In genomic region chr4:86541573-86541972, GRCm38 (mm10) we compare ENCODE assay signal across 26 mouse cellular contexts. TPM values are rescaled to one million over a fixed set of nuclear protein-coding genes. Genes with fewer than 3 reads are reported as not detected.
DNase-seq lines count a peak whose midpoint lies in the region; ATAC-seq and TF ChIP-seq lines count a peak whose summit lies in the region.
"Had no signal": no experiment of that assay in that cellular context is flagged by ENCODE, and none has a peak within 500 bp of the region (broad histone marks: within the 10 kb centered on the region; RNA-seq: fewer than 3 reads in every experiment).

No protein-coding gene starts in this region.

- no peak for DNase-seq in limb, embryonic 10.5 days (ENCODE audit: low spot score)
- DNase-seq in cerebellum, postnatal 10 days = no peak
- DNase-seq: adrenal gland, adult 8-10 months; adrenal gland, postnatal 14 days; adrenal gland, postnatal 36 days; cerebellum, adult 11 months; cerebellum, adult 18-20 months; cerebellum, adult 8-10 months; cerebellum, adult 9-11 months; cerebellum, postnatal 25 days; forebrain, postnatal 0 days had no signal

- H3K36me3 ChIP-seq in limb, embryonic 13.5 days = no peaks in the 10 kb centered on the region
- H3K36me3 ChIP-seq in limb, embryonic 10.5 days = no peaks in the 10 kb centered on the region
- no peaks in the 10 kb centered on the region for H3K36me3 ChIP-seq in hindbrain, embryonic 16.5 days (ENCODE audit: control insufficient read depth, insufficient read depth, low read length)
- H3K36me3 ChIP-seq: embryonic facial prominence, embryonic 10.5 days; embryonic facial prominence, embryonic 12.5 days; forebrain, embryonic 15.5 days had no signal

- TF ChIP-seq CTCF in bone marrow macrophage, adult 2 months (IDR thresholded peaks at IDR 0.05; ENCODE audit: low read depth, low read length) = no peak

- peaks cover 29% of the 10 kb centered on the region for H3K4me1 ChIP-seq in limb, embryonic 13.5 days
- peaks cover 16% of the 10 kb centered on the region for H3K4me1 ChIP-seq in limb, embryonic 10.5 days
- H3K4me1 ChIP-seq in bone marrow macrophage, adult 2 months (ENCODE audit: control insufficient read depth, insufficient read depth, low read length) = peaks cover 20% of the 10 kb centered on the region
- H3K4me1 ChIP-seq in hindbrain, embryonic 16.5 days (ENCODE audit: control insufficient read depth, insufficient read depth, low read depth, low read length) = no peaks in the 10 kb centered on the region

- no peak for TF ChIP-seq POLR2A in bone marrow macrophage, adult 2 months (IDR thresholded peaks at IDR 0.05; ENCODE audit: borderline replicate concordance, low read depth, low read length)

- WGBS in limb, embryonic 13.5 days = 93% methylated on average over 1 of the region's 1 CpGs
- 83% methylated on average over 1 of the region's 1 CpGs for WGBS in limb, embryonic 10.5 days
- 84% methylated on average over 1 of the region's 1 CpGs for WGBS in hindbrain, embryonic 16.5 days

- H3K27me3 ChIP-seq in limb, embryonic 13.5 days = no peaks in the 10 kb centered on the region
- H3K27me3 ChIP-seq in limb, embryonic 10.5 days (ENCODE audit: low read depth, poor library complexity, severe bottlenecking) = no peaks in the 10 kb centered on the region
- H3K27me3 ChIP-seq in hindbrain, embryonic 16.5 days (replicated peaks; ENCODE audit: control insufficient read depth, insufficient read depth, low read length) = no peaks in the 10 kb centered on the region
- H3K27me3 ChIP-seq: embryonic facial prominence, embryonic 12.5 days; forebrain, embryonic 13.5 days; forebrain, embryonic 15.5 days; Patski had no signal

- no peak overlapping the region for H3K4me2 ChIP-seq in limb, embryonic 13.5 days (replicated peaks)
- no peak overlapping the region for H3K4me2 ChIP-seq in hindbrain, embryonic 16.5 days (ENCODE audit: low read length)
- H3K4me2 ChIP-seq: embryonic facial prominence, embryonic 12.5 days; forebrain, embryonic 13.5 days; forebrain, embryonic 15.5 days had no signal

- H3K9ac ChIP-seq in limb, embryonic 13.5 days = no peak overlapping the region
- H3K9ac ChIP-seq in hindbrain, embryonic 16.5 days (ENCODE audit: low read depth, low read length) = no peak overlapping the region
- H3K9ac ChIP-seq: embryonic facial prominence, embryonic 12.5 days; forebrain, embryonic 13.5 days; forebrain, embryonic 15.5 days; forebrain, postnatal 0 days had no signal

- no peak for ATAC-seq in limb, embryonic 13.5 days (ENCODE audit: low FRiP score, low read depth)
- peak; percentile 86 for ATAC-seq in granulocyte monocyte progenitor cell, adult 5-6 weeks (replicated peaks; ENCODE audit: poor library complexity, severe bottlenecking)
- ATAC-seq in hindbrain, embryonic 16.5 days = no peak
- ATAC-seq: activated CD4-positive, CD25-positive, alpha-beta regulatory T cell, adult 4 months; forebrain, embryonic 13.5 days; forebrain, embryonic 15.5 days; forebrain, postnatal 0 days; Patski had no signal

- no peaks in the 10 kb centered on the region for H3K9me3 ChIP-seq in limb, embryonic 13.5 days
- no peaks in the 10 kb centered on the region for H3K9me3 ChIP-seq in limb, embryonic 10.5 days (replicated peaks)
- no peaks in the 10 kb centered on the region for H3K9me3 ChIP-seq in hindbrain, embryonic 16.5 days (ENCODE audit: control insufficient read depth, low read length)
- H3K9me3 ChIP-seq: embryonic facial prominence, embryonic 10.5 days; embryonic facial prominence, embryonic 12.5 days; forebrain, embryonic 13.5 days; forebrain, embryonic 15.5 days had no signal

- H3K27ac ChIP-seq in limb, embryonic 13.5 days = 0 out of 2 replicates have a peak overlapping the region, but pooled peaks have one; percentile 39
- no peak overlapping the region for H3K27ac ChIP-seq in limb, embryonic 10.5 days
- peak overlapping the region; percentile 1; the same call in 1 of the 2 replicates for H3K27ac ChIP-seq in bone marrow macrophage, adult 2 months (ENCODE audit: insufficient read depth, low read depth, low read length)
- H3K27ac ChIP-seq in hindbrain, embryonic 16.5 days (ENCODE audit: low read depth, low read length) = no peak overlapping the region
- H3K27ac ChIP-seq: embryonic facial prominence, embryonic 10.5 days; embryonic facial prominence, embryonic 12.5 days; forebrain, embryonic 13.5 days; forebrain, embryonic 15.5 days had no signal

- H3K4me3 ChIP-seq in limb, embryonic 13.5 days = no peak overlapping the region
- H3K4me3 ChIP-seq in limb, embryonic 10.5 days = no peak overlapping the region
- H3K4me3 ChIP-seq in bone marrow macrophage, adult 2 months (ENCODE audit: insufficient read depth, low read length) = no peak overlapping the region
- no peak overlapping the region for H3K4me3 ChIP-seq in hindbrain, embryonic 16.5 days (ENCODE audit: low read length)
- H3K4me3 ChIP-seq: embryonic facial prominence, embryonic 10.5 days; embryonic facial prominence, embryonic 12.5 days; forebrain, embryonic 13.5 days; forebrain, embryonic 15.5 days had no signal

RNA-seq across cellular contexts. Expression of gene Saxo1, which starts 16.6 kb away (rescaled TPM):
- polyA plus RNA-seq in limb, embryonic 13.5 days (2015; fragmentation: Nextera tagmentation; extraction: Ambion mirVana) = 0.19 and 0.22 TPM in 2 replicates
- polyA plus RNA-seq in limb, embryonic 10.5 days (2016; fragmentation: Nextera tagmentation; extraction: Ambion mirVana) = not detected in 2 replicates
- polyA plus RNA-seq in bone marrow macrophage, adult 2 months (2012; ENCODE audit: insufficient read depth, insufficient read length, missing spikeins) = not detected in 2 replicates
- not detected in 2 replicates for total RNA-seq in granulocyte monocyte progenitor cell, adult 5-6 weeks (2014; fragmentation: Nextera tagmentation)
- not detected in 2 replicates for total RNA-seq in granulocyte monocyte progenitor cell, adult 5-6 weeks (2017)
- polyA plus RNA-seq in hindbrain, embryonic 16.5 days (2015; fragmentation: Nextera tagmentation; extraction: Ambion mirVana) = not detected in 2 replicates
- total RNA-seq: adrenal gland, adult 18-20 months; adrenal gland, adult 8-10 months; adrenal gland, postnatal 14 days; adrenal gland, postnatal 36 days; forebrain, postnatal 0 days; MEL had no signal
- polyA plus RNA-seq: activated CD4-positive, CD25-positive, alpha-beta regulatory T cell, adult 4 months; brain, embryonic 14.5 days; C2C12; embryonic facial prominence, embryonic 10.5 days; embryonic facial prominence, embryonic 12.5 days; forebrain, embryonic 11.5 days; forebrain, embryonic 13.5 days; forebrain, embryonic 15.5 days; forebrain, postnatal 0 days; Patski had no signal

RNA-seq across cellular contexts. Expression of gene Rraga, which starts 33.9 kb away (rescaled TPM):
- 86.9 and 89.2 TPM in 2 replicates for polyA plus RNA-seq in limb, embryonic 13.5 days (2015; fragmentation: Nextera tagmentation; extraction: Ambion mirVana)
- 46.3 and 48.5 TPM in 2 replicates for polyA plus RNA-seq in limb, embryonic 10.5 days (2016; fragmentation: Nextera tagmentation; extraction: Ambion mirVana)
- 49.6 and 50.7 TPM in 2 replicates for polyA plus RNA-seq in bone marrow macrophage, adult 2 months (2012; ENCODE audit: insufficient read depth, insufficient read length, missing spikeins)
- 11.2 and 16.4 TPM in 2 replicates for total RNA-seq in granulocyte monocyte progenitor cell, adult 5-6 weeks (2014; fragmentation: Nextera tagmentation)
- total RNA-seq in granulocyte monocyte progenitor cell, adult 5-6 weeks (2017) = 9.5 and 11.8 TPM in 2 replicates
- polyA plus RNA-seq in hindbrain, embryonic 16.5 days (2015; fragmentation: Nextera tagmentation; extraction: Ambion mirVana) = 154 and 160 TPM in 2 replicates

Comparison
In these comparisons a context has a peak if more than half of its experiments do, and no peak if none do; other contexts are left out.
1. H3K27ac ChIP-seq: peak in limb, embryonic 13.5 days (single experiment) and bone marrow macrophage, adult 2 months (single experiment); none in limb, embryonic 10.5 days (single experiment) and hindbrain, embryonic 16.5 days (single experiment).